Mouse (Mus musculus) cortical plate, adult 2 months (tissue): ENCODE measurements at regions not wholly inside any gene's neighbourhood (a gene's known extent, or its start where the extent isn't known, plus 50 kb on each side); places are given as distances from the start of the nearest gene placed in this dataset.

ENCODE experiments used
- H3K27ac ChIP-seq: fragments of 200-500 bp; 2 replicates; pipeline ENCODE4 v1.5.1; 2012; ENCODE audit warnings: low read length, control low read depth, inconsistent platforms; ENCODE audit not compliant: insufficient read depth
- H3K4me1 ChIP-seq: fragments of 200-500 bp; 2 replicates; pipeline ENCODE4 v1.6.1; 2011; ENCODE audit warnings: low read length; ENCODE audit not compliant: control insufficient read depth, insufficient read depth
- H3K4me3 ChIP-seq: fragments of 200-500 bp; 2 replicates; pipeline ENCODE4 v1.5.1; 2011; ENCODE audit warnings: mild to moderate bottlenecking, low read length, control low read depth; ENCODE audit not compliant: insufficient read depth
- CTCF ChIP-seq: fragments of 200-500 bp; IDR thresholded peaks from 2 replicates; pipeline ENCODE4 v1.5.1; 2011; ENCODE audit warnings: mild to moderate bottlenecking, control low read depth, low read length; ENCODE audit not compliant: insufficient read depth; ENCODE audit errors: extremely low read depth
- POLR2A ChIP-seq: fragments of 200-500 bp; IDR thresholded peaks from 2 replicates; pipeline ENCODE4 v1.6.1; 2011; ENCODE audit warnings: mild to moderate bottlenecking, low read length, control low read depth; ENCODE audit not compliant: insufficient read depth; ENCODE audit errors: extremely low read depth

DNA sequence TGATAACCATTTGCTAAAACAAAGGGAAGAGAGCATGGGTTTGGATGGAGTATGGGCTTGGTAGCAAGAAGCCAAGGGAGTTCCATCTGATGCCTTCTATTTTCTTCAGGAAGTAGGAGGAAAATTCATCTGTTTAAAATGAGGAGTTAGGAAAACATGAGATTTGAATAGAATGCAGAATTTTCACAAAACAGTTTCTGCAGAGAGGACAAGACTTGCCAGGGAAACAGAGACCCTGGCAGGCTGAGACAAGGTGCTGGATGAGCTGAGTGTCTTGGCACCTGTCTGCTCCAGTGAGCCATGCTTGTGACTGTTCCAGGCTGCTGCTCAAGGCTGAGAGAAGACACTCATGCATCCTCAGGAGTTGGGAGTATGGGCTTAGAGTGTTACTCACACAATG is 122.0 kb upstream of the Ppp1r12a start:
- peak overlapping the region; percentile 72 for H3K27ac ChIP-seq
- no peak for TF ChIP-seq CTCF
- no peak for TF ChIP-seq POLR2A
- no peak overlapping the region for H3K4me3 ChIP-seq
- peaks cover 3% of the 10 kb centered on the region; the same call in 1 of the 2 replicates for H3K4me1 ChIP-seq

DNA sequence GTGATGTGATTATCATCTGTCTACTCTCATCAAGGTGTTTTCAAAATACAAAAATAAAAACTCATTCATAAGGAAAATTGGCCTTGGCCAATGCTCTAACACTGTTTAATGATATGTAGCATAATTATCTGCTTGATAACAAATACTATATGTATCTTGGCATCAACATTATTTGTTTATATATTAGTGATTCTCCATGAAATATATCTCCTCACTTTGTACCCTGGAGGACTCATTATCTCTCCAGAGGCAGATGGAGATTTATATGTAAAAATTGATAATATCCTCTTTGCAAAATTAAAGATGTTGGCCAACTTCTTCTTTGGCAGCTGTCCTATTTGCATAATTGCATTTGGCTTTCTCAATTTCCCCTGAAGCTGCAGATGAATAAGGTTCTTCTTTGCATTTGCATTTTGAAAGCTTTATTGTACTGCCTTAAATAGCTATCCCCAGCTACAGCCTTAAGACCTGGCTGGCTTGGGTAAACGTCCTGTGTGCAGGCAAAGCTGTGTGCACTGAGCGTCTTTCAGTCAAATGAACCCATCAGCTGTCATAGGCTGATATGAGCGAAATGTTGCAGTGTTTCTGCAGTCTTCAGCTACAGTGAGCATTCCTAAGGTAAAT is 124.7 kb upstream of the Otogl start:
- Histone ChIP-seq H3K27ac (no peak overlapping the region), H3K4me1 (peaks cover 3% of the 10 kb centered on the region; the same call in 1 of the 2 replicates), H3K4me3 (no peak overlapping the region)
- TF ChIP-seq CTCF (no peak), POLR2A (no peak)

DNA sequence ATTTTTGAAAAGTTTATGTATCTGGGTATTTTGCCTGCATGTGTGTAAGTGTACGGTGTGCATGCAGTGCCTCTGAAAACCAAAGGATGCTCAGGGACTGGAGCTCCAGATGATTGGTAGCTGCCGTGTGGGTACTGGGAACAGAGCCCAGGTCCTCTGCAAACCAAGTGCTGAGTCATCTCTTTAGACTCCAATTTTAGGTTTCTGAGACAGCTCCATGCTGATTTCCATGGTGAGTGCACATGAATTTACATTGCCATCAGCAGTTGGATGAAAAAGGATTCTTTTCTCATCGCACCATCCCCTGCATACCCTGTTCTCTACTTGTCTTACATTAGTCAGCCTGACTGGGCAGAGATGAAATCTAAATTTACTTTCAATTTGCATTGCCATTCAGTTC is 122.1 kb upstream of the Otogl start:
- TF ChIP-seq CTCF (no peak), POLR2A (no peak)
- peaks cover 3% of the 10 kb centered on the region; the same call in 1 of the 2 replicates for H3K4me1 ChIP-seq
- no peak overlapping the region for H3K27ac ChIP-seq
- H3K4me3 ChIP-seq, result no peak overlapping the region

DNA sequence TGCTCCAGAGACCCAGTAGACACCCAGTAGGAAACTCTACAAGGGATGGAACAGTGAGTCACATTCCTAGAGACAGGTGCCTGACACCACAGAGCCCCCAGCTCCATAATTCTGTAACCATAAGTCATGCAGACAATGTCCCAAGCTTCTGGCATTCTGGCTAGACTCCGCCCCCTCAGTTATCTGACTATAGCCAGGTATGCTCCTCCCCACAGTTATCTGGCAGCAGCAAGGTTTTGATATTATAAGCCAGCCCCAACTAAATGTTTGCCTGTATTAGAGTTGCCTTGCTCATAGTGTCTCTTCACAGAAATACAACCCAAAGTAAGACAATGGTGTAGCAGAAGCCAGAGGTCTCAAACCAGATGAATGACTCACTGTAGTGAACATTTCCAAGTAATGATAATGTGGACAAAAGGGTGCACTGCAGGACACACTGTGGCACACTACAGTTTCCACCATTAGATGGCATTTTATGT is 121.4 kb upstream of the Otogl start:
- H3K4me3 ChIP-seq, result no peak overlapping the region

DNA sequence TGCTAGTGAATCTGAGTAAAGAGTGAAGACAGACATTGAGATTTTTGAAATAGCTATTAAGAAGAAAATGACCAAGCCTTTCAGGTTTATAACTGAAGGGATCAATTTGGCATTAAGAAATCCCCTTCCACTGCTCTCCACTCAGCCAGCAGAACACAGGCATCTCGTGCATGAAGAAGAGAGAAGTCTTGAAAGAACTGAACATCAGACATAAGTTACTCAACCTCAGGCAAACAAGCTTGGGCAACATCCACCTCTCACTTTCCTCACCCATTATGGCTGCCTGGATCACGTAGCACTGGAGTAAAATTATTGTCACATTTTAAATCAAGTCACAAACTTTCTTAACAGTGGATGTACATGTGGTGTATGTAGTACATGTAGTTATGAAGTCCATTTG is 115.6 kb upstream of the Otogl start:
- H3K4me3 ChIP-seq, result no peak overlapping the region
- TF ChIP-seq POLR2A, result no peak
- TF ChIP-seq CTCF, result no peak
- no peaks in the 10 kb centered on the region for H3K4me1 ChIP-seq
- H3K27ac ChIP-seq, result no peak overlapping the region

More for the DNA sequence above, 121.4 kb upstream of the Otogl start:
- Histone ChIP-seq H3K27ac (no peak overlapping the region), H3K4me1 (peaks cover 3% of the 10 kb centered on the region; the same call in 1 of the 2 replicates)
- TF ChIP-seq POLR2A (no peak), CTCF (no peak)

DNA sequence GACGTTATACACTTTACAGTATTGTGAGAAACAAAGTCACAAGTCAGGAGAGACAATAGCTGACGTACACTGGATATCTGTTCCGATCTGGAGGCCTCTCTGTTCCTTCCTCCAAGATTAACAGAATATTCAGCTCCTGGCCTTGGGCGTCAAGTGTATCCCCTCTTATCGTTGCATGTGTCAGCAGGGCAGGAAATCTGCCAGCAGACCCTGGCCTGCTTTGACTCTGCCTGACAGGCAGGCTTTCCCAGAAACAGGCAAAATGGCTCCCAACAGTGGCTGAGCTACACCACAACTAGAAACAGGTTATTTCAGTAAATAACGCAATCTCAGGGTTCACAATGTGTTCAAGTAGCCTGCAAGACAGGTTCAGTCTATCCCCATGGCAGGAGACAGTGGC is 112.3 kb upstream of the Otogl start:
- Histone ChIP-seq H3K27ac (no peak overlapping the region), H3K4me1 (no peaks in the 10 kb centered on the region), H3K4me3 (no peak overlapping the region)
- TF ChIP-seq POLR2A (no peak), CTCF (no peak)

DNA sequence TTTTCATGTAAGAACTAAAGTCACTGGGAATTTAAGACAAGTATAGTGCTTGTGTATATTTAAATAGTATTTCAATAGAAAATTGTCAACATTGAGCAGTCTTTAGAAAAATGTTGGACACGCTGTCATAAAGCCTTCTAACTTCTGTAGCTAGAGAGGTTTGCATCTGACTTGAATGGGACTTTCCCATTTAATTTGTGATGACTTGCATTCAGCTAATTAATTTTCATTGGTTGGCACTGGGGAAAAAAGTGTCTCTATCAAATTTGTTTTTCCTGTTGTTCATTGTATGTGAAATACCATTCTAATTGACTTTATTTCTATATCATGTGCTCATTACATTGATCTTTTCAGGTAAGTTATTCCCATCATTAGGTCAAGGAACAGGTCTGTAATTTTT is 104.6 kb upstream of the Otogl start:
- no peaks in the 10 kb centered on the region for H3K4me1 ChIP-seq
- H3K27ac ChIP-seq, result no peak overlapping the region
- H3K4me3 ChIP-seq, result no peak overlapping the region
- no peak for TF ChIP-seq POLR2A
- TF ChIP-seq CTCF, result no peak

DNA sequence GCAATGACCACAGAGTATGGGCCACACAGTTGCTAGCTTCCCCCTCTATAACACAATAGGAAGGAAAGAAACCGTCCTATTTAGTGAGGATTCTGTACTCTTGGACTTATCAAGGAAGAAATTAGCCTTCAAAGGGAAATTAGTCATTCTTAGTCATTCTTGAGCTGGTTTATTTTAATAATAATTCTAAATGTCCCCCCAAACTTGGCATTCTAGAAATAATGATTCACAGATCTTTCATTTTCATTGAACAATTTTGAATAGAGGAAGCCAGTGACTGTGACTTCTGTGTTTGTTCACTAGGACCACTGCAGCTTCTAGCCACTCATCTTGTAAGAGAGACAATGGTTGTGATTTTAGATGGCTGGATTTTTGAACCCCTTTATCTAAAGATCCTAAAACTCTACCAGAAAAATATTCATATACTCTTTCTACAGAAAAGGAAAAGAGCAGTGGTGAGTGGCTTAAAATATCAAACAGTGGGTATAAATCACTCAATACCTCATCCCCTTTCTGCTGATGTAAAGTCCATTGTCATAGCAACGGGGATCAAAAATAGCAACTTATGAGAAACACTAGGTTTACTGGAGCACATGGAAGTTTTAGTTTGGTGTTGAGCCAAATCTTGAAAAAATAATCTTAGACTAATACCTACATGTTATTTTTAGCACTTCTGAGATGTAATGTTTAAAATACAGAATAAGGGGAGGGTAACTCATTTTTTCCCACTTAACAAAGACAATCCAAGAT is 83.1 kb upstream of the Otogl start:
- no peak for TF ChIP-seq POLR2A
- TF ChIP-seq CTCF, result no peak
- H3K4me3 ChIP-seq, result no peak overlapping the region
- no peak overlapping the region for H3K27ac ChIP-seq
- peaks cover 5% of the 10 kb centered on the region for H3K4me1 ChIP-seq

DNA sequence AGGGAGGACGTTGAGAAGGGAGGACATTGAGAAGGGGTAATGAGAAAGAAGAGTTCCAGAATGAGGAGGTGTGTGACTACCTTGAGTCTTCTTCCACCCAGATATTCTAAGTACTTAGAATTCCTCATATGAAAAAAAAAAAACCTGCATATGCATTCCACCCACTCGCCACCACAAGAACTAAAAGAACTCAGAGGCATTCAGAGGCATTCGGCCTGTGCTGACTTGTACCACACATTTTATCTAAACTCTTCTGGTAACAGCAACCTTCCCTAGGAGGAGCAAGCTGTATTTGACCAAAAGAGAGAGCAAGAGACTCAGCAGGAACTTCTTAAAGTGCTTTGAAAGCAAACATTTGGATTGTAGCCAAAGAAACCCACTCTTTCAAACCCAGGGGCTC is 80.7 kb upstream of the Otogl start:
- H3K27ac ChIP-seq, result peak overlapping the region; percentile 89
- TF ChIP-seq POLR2A, result no peak
- H3K4me1 ChIP-seq, result peaks cover 5% of the 10 kb centered on the region
- no peak overlapping the region for H3K4me3 ChIP-seq

DNA sequence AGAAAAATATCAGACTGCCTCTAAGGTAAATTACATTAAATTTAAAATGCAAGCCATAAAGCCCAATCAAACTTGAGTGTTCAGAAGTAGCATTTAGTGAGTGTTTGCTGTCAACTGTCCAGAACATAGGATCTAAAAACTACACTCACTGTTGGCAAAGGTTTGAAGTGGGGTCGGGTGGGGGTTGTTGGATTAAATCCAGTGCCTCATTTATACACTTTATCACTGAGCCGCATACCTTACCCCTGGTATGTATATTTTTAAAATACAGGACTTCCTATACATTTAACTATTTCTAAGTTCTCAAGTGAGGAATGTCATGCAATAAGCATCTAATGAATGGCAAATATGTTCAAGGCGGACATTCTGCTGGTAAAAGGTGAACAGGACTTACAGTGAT is 78.6 kb upstream of the Otogl start:
- TF ChIP-seq POLR2A (no peak), CTCF (no peak)
- Histone ChIP-seq H3K4me1 (peaks cover 5% of the 10 kb centered on the region), H3K27ac (no peak overlapping the region), H3K4me3 (no peak overlapping the region)
